Mouse (Mus musculus): ENCODE data around the gene Pigk. TPM values are rescaled to one million over a fixed set of nuclear protein-coding genes. Genes with fewer than 3 reads are reported as not detected.

Gene Pigk
- polyA plus RNA-seq, 1 experiment from 2014 or later = 41.5 TPM

DNA sequence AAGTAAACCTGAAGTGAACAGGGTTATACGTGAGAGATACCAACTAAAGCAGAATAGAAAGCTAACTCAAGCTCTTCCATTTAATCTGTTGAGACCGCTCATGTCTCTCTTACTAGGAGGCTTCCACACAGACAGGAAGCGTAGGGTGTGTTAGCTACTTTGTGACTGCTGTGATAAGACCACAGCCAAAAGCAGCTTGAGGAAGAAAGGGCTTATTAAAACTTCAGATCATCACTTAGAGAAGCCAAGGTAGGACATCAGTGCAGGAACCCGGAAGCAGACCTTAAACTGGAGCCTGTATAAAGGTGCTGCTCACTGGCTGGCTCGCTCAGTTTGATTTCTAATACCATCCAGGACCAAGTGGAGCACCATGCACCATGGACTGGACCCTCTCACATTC, 236.4 kb downstream of the Pigk start:
- Histone ChIP-seq H3K4me1 (no peaks in the 10 kb centered on the region), H3K4me3 (no peak overlapping the region), H3K4me2 (replicated peaks) (no peak overlapping the region), H3K27me3 (no peaks in the 10 kb centered on the region), H3K9me3 (no peaks in the 10 kb centered on the region), H3K36me3 (no peaks in the 10 kb centered on the region), H3K27ac (replicated peaks) (no peak overlapping the region), H3K9ac (replicated peaks) (no peak overlapping the region)
- ATAC-seq (ENCODE audit: low FRiP score, low read depth) = no peak
- WGBS = 92% methylated on average over 5 of the region's 5 CpGs

DNA sequence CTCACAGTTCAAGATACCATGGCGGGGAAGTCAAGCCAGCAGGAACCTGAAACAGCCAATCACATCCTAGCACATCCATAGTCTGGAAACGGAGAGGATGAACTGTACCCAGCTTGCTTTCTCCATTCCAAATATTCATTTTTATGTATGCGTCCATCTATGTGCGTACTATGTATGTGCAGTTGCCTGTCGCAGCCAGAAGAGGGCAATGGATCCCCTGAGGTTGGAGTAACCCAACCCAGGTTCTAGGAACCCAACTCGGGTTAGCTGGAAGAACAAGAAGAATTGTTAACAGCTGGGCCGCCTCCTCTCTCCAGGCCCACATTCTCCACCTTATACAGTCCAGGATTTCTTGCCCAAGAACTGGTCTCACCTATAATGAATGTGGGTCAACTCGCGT, 237.0 kb downstream of the Pigk start:
- Histone ChIP-seq H3K4me1 (no peaks in the 10 kb centered on the region), H3K9ac (replicated peaks) (no peak overlapping the region), H3K36me3 (no peaks in the 10 kb centered on the region), H3K4me3 (no peak overlapping the region), H3K27ac (replicated peaks) (no peak overlapping the region), H3K4me2 (replicated peaks) (no peak overlapping the region), H3K9me3 (no peaks in the 10 kb centered on the region), H3K27me3 (no peaks in the 10 kb centered on the region)
- no peak for ATAC-seq (ENCODE audit: low FRiP score, low read depth)
- WGBS = 91% methylated on average over 9 of the region's 9 CpGs

DNA sequence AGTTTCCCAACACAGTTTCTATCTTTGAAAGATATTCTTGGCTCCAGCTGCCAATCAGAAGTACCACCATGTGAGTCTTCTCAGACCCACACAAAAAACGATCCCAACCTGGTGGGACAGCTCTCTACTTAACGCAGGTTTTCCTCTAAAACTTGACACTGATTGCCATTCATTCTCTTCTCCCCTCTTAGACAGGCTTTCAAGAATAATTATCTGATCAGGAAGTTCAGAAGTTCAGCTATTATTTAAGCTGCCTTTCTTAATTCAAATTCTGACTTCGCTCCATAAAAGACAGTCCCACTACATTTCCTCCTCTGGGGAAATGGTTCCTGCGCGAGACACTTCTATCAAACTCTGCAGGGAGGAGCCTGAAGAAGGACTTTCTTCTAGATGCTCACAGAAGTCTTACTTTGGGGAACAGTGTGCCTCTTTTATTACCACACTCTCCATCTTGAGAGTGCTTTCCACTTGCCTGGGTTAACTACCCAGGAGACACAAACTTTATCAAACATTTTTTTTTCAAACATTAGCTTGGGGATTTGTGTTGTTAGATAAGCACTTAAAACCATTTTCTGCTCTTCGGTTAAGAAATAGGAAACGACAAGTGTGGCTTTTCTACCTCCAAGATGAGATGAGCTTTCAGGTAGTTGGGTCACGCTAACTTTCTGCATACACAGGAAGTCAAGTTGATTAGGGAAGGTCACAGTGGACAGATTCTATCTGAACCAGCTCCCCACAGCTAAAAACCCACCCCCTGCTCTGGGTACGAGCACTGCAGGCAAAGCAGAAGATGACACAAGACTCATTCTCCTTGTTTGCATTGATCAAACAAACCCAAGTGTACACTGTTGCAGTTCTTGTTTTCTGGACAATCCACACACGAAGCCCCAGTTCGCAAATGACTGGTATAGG, 238.0 kb downstream of the Pigk start:
- Histone ChIP-seq H3K4me1 (no peaks in the 10 kb centered on the region), H3K36me3 (no peaks in the 10 kb centered on the region), H3K9ac (replicated peaks) (no peak overlapping the region), H3K9me3 (no peaks in the 10 kb centered on the region), H3K4me2 (replicated peaks) (no peak overlapping the region), H3K27ac (replicated peaks) (no peak overlapping the region), H3K27me3 (no peaks in the 10 kb centered on the region), H3K4me3 (no peak overlapping the region)
- WGBS = 81% methylated on average over 11 of the region's 11 CpGs
- no peak for ATAC-seq (ENCODE audit: low FRiP score, low read depth)

DNA sequence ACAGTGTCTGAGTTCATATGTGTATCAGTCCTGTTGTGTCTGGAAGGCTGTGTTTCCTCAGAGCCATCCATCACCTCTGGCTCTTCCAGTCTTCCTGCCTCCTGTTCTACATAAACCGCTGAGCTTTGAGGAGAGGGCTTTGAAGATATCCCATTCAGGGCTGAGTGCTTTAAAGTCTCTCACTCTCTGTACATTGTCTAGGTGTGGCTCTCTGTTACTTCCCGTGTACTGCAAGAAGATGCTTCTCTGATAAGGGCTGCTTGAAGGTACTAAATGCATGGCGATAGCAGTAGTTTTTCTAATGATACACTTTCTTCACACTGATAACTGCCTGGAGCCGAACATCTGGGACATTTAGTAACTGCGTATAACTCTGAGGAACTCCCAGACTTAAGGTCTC, 242.1 kb downstream of the Pigk start:
- Histone ChIP-seq H3K27me3 (no peaks in the 10 kb centered on the region), H3K4me1 (no peaks in the 10 kb centered on the region), H3K4me3 (no peak overlapping the region), H3K9ac (replicated peaks) (no peak overlapping the region), H3K36me3 (no peaks in the 10 kb centered on the region), H3K9me3 (no peaks in the 10 kb centered on the region), H3K27ac (replicated peaks) (no peak overlapping the region), H3K4me2 (replicated peaks) (no peak overlapping the region)
- 82% methylated on average over 5 of the region's 5 CpGs for WGBS
- ATAC-seq (ENCODE audit: low FRiP score, low read depth) = no peak

GRCm38 (mm10) chr3:152956771-152957170, 242.9 kb downstream of the Pigk start:
- Histone ChIP-seq H3K9ac (replicated peaks) (no peak overlapping the region), H3K36me3 (no peaks in the 10 kb centered on the region), H3K4me3 (no peak overlapping the region), H3K4me1 (no peaks in the 10 kb centered on the region), H3K9me3 (no peaks in the 10 kb centered on the region), H3K27me3 (no peaks in the 10 kb centered on the region), H3K4me2 (replicated peaks) (no peak overlapping the region), H3K27ac (replicated peaks) (no peak overlapping the region)
- 91% methylated on average over 4 of the region's 4 CpGs for WGBS
- ATAC-seq (ENCODE audit: low FRiP score, low read depth) = no peak

DNA sequence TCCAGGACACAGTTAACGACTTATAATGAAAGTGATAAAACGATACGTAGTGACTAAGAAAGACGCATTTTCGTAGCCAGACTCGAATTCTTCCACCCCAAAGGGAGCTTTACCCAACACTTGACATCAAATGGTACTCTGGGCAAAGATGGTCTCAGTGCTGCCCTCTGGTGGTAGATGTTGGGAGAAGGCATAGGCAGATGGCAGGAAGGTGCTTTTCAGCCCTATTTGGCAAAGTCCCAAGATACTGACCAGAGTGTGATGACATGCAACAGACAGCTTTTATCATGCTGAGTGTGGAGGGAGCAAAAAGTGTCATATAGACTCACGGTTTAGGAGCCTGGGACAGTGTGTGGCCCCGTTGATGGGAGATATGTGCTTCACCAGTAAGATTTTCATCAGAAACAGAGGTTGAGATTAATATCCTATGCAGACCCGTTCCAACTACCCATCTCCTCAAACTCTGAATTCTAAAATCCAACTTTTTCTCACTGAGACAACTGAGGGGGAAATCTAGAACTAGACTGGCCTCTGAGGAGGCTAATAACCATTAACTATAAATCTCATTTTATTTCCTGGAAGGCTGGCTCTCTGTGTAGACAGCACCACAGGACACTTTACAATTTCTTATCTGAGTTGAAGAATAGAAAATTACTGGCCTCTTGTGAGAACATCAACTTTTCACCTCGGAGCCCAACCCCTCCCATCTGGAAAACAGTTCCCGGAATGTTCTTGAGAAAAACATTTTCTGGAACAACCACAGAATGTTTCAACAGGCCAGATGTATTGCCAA, 244.7 kb downstream of the Pigk start:
- H3K27me3 ChIP-seq = no peaks in the 10 kb centered on the region
- ATAC-seq (ENCODE audit: low FRiP score, low read depth) = no peak
- H3K9ac ChIP-seq (replicated peaks) = no peak overlapping the region
- H3K4me2 ChIP-seq (replicated peaks) = no peak overlapping the region
- 71% methylated on average over 11 of the region's 11 CpGs for WGBS
- no peaks in the 10 kb centered on the region for H3K4me1 ChIP-seq
- H3K9me3 ChIP-seq = no peaks in the 10 kb centered on the region
- no peak overlapping the region for H3K4me3 ChIP-seq
- H3K27ac ChIP-seq (replicated peaks) = no peak overlapping the region
- no peaks in the 10 kb centered on the region for H3K36me3 ChIP-seq

DNA sequence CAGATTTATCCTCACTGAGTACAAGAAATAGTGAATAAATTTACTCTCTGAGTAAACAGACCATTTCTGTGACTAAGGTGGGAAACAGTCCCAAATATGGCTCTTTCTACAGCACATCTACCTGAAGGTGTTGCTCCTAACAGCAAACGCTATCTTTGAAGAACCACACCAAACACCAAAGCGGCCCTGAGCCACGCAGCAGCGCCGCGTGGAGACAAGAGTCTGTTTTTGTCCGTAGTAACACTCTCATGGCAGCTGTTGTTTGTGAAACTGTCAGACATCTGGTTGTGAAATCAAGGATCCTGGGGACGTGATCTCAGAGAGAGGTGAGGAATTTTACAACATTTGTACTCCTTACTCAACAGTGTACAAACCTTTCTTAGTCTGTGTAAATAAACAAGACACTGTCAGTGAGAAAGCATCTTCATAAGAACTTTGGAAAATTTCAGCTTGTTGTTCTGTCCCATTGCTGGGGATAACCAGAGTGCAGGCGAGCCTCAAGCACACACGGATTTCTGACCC, 248.0 kb downstream of the Pigk start:
- no peaks in the 10 kb centered on the region for H3K27me3 ChIP-seq
- no peak overlapping the region for H3K9ac ChIP-seq (replicated peaks)
- H3K9me3 ChIP-seq = no peaks in the 10 kb centered on the region
- ATAC-seq (ENCODE audit: low FRiP score, low read depth) = no peak
- no peaks in the 10 kb centered on the region for H3K4me1 ChIP-seq
- H3K27ac ChIP-seq (replicated peaks) = no peak overlapping the region
- H3K4me3 ChIP-seq = no peak overlapping the region
- 84% methylated on average over 10 of the region's 10 CpGs for WGBS
- H3K4me2 ChIP-seq (replicated peaks) = no peak overlapping the region
- no peaks in the 10 kb centered on the region for H3K36me3 ChIP-seq

DNA sequence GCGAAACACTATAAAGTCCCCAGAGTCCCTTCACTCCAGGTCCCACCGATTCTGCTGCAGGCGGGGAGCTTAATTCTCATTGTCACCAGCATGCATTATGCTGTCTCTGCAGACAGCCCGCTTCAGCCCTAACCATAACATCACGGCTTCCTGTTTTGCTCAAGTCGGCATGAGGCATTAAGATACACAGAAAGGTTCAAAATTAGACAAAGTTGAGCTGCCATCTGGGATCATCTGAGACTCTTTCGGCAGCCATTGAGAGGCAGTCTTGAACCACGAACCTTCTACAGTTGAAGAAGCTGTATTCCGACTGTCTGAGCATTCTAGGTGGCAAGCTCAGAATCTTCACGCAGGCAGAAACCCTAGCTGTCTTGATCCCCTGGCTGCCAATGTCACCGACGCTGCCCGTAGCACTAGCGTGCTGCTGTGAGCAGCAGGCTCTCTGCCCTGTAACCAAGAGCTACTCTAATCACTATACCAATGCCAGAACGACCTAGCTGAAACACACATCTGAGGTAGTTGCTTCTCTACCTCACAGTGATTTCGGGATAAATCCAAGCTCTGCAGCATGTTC, 256.0 kb downstream of the Pigk start:
- no peaks in the 10 kb centered on the region for H3K27me3 ChIP-seq
- 70% methylated on average over 16 of the region's 16 CpGs for WGBS
- H3K4me3 ChIP-seq = no peak overlapping the region
- no peak overlapping the region for H3K27ac ChIP-seq (replicated peaks)
- ATAC-seq (ENCODE audit: low FRiP score, low read depth) = no peak
- H3K9ac ChIP-seq (replicated peaks) = no peak overlapping the region
- no peak overlapping the region for H3K4me2 ChIP-seq (replicated peaks)
- no peaks in the 10 kb centered on the region for H3K36me3 ChIP-seq
- no peaks in the 10 kb centered on the region for H3K9me3 ChIP-seq
- H3K4me1 ChIP-seq = no peaks in the 10 kb centered on the region; the same call in 1 of the 2 replicates

DNA sequence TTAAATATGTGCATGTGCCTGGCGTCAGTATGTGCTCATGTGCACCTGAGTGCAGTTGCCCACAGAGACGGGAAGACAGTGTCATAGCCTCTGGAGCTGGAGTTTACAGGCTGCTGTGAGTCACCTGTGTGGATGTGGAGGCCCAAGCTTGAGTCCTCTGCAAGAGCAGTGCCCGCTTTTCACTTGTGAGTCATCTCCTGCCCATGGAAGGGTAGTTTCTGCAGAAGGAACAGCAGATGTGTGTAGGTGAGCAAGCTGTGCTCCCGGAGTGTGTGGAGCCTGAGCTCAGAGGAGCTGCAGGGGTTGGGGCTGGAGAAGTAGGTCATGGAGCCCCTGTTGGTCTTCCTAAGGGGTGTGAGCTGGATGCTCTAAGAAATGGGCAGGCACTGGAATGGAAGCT, 257.5 kb downstream of the Pigk start:
- Histone ChIP-seq H3K27ac (replicated peaks) (no peak overlapping the region), H3K4me2 (replicated peaks) (no peak overlapping the region), H3K36me3 (no peaks in the 10 kb centered on the region), H3K9ac (replicated peaks) (no peak overlapping the region), H3K4me1 (no peaks in the 10 kb centered on the region; the same call in 1 of the 2 replicates), H3K9me3 (no peaks in the 10 kb centered on the region), H3K27me3 (no peaks in the 10 kb centered on the region), H3K4me3 (no peak overlapping the region)
- no peak for ATAC-seq (ENCODE audit: low FRiP score, low read depth)
- 91% methylated on average over 4 of the region's 4 CpGs for WGBS

GRCm38 (mm10) chr3:152979481-152980092, 265.7 kb downstream of the Pigk start:
- WGBS = 73% methylated on average over 11 of the region's 11 CpGs
- H3K4me2 ChIP-seq (replicated peaks) = no peak overlapping the region; the same call in 1 of the 2 replicates

GRCm38 (mm10) chr3:152980431-152980830, 266.5 kb downstream of the Pigk start:
- Histone ChIP-seq H3K4me1 (peaks cover 18% of the 10 kb centered on the region), H3K9me3 (no peaks in the 10 kb centered on the region), H3K27me3 (peaks cover 30% of the 10 kb centered on the region), H3K9ac (replicated peaks) (peak overlapping the region; percentile 56), H3K36me3 (no peaks in the 10 kb centered on the region), H3K27ac (replicated peaks) (no peak overlapping the region), H3K4me2 (replicated peaks) (peak overlapping the region; percentile 97), H3K4me3 (peak overlapping the region; percentile 59)
- 8% methylated on average over 5 of the region's 6 CpGs for WGBS
- ATAC-seq (ENCODE audit: low FRiP score, low read depth) = no peak; the same call in 1 of the 2 replicates

More at GRCm38 (mm10) chr3:152979481-152980092, 265.7 kb downstream of the Pigk start:
- Histone ChIP-seq H3K27ac (replicated peaks) (no peak overlapping the region), H3K9me3 (no peaks in the 10 kb centered on the region), H3K36me3 (no peaks in the 10 kb centered on the region), H3K27me3 (peaks cover 30% of the 10 kb centered on the region), H3K9ac (replicated peaks) (no peak overlapping the region), H3K4me1 (peaks cover 18% of the 10 kb centered on the region), H3K4me3 (no peak overlapping the region)
- no peak for ATAC-seq (ENCODE audit: low FRiP score, low read depth)
